Mouse (Mus musculus) layer of hippocampus, adult 8-10 months (tissue): ENCODE measurements at regions not wholly inside any gene's neighbourhood (a gene's known extent, or its start where the extent isn't known, plus 50 kb on each side); places are given as distances from the start of the nearest gene placed in this dataset.
"Not testable (repeated sequence)": the region's sequence is repeated elsewhere in the genome, so short reads cannot be mapped to it uniquely, and the experiment has no call there.

Experiments
- DNase-seq, 2 experiments: peaks; one replicate each; pipeline ENCODE4 v3.0.0; 2022; ENCODE audit warnings: low spot score in 2 of 2

GRCm38 (mm10) chr4:4556126-4556525 lies 237.0 kb downstream of the Impad1 start:
- peak in 1 of 2 experiments; percentile 13 for DNase-seq

DNA sequence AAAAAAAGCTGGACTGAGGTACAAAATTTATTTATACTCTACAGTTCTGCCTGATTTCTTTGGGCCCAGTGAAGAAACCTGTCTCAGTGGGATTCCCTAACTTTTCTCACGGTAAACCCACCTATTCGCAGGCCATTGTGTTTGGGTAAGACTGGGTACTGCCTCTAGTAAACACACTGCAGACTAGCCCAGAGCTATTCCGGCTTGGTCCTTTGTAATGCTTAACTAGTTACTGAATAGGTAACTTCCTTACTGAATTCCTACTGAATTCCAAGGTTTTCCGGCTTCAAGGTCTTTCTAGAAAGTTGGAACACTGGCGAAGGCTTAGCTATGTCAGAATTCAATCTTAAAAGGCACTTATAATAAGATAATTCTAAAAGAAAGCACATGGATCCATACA lies 242.9 kb downstream of the Impad1 start:
- no peak for DNase-seq

- no peak for DNase-seq
These were observed 243.3 kb downstream of the Impad1 start for GRCm38 (mm10) chr4:4549893-4550292.

DNA sequence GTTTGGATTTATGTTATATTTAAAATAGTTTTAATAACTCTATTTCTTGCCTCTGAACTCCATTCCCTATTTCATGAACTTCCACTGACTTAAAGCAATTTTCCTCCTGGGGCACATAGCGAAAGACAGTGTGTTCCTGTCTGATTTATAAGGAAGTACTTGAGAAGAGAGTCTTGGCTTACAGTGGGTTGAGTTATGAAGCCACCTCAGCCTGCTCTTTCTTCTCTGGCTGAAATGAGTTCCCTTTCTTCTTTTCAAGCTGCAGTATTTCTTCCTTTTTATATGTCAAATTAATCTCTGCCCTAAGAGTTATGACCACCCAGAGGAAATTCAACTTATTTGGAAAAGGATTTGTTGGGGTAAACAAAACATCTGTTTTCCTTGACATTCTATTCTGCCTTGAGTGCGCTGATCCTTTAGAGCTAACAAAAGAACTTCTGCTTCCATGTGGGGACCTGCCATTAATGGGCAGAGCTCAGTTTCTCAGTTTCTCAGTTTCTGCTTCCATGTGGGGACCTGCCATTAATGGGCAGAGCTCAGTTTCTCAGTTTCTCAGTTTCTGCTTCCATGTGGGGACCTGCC lies 255.9 kb downstream of the Impad1 start:
- DNase-seq, result no peak

DNA sequence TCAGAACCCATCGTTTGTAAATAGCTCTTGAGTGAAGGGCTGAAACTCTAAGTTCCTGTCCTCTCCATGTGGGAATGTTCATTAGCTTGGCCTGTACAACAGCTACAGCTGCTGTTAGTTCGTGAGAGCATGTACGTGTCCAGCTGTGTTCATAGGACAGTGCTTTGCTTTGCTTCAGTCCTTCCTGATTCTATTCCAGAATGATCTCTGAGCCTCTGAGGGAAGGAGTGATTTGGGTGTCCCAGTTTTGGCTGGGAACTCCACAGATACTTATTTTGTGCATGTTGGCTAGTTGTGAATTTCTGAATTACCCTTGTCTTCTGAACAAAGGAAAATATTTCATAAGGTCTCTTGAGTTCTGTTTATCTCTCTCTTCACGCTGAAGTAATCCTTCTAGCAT lies 261.0 kb downstream of the Impad1 start:
- no peak for DNase-seq

GRCm38 (mm10) chr4:4528311-4528710 lies 264.8 kb downstream of the Impad1 start:
- no peak for DNase-seq

DNA sequence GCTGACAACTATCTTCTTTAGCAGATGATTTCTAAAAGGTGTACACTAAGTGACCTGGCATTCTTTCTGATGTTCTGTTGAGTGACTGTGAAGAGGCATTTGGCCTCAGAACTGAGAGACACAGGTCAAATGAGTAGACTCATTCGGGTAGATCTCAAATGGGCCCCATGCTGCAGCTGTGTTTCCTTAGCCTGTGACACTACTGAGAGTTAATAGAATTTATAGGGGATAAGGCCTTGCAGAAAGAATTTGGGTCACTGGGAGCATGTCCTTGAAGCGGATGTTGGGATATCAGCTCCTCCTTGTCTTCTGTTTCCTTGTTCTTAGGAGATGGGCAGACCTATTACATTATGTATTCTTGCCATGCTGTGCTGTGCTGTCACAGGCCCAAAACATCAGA lies 271.4 kb downstream of the Impad1 start:
- DNase-seq, result no peak

- DNase-seq, result no peak
These were observed 274.4 kb downstream of the Impad1 start for GRCm38 (mm10) chr4:4518741-4519140.

GRCm38 (mm10) chr4:4513351-4513750 lies 279.8 kb downstream of the Impad1 start:
- no peak for DNase-seq

GRCm38 (mm10) chr4:4510180-4510920 lies 282.8 kb downstream of the Impad1 start:
- no peak for DNase-seq

DNA sequence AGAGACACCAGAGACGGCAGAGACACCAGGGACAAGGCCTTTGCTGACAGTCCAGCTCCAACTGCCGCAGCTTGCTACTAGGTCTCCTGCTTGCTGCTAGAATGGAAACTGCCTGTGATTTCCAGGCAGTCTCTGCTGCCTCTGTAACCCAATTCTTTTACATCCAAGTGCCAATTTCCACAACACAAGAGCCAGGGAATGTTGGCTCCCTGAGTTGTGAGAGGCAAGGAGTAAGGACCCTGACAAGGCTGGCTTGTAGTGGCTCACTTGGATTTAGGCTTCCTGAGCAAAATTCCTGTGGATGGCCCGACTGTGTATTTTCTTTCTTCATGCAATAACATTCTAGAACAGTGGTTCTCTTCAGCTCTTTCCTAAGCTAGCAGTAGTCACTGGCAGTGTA lies 283.9 kb downstream of the Impad1 start:
- DNase-seq, result peak in 1 of 2 experiments; percentile 4

- no peak for DNase-seq
These were observed 296.0 kb downstream of the Impad1 start for GRCm38 (mm10) chr4:4497199-4497598.

GRCm38 (mm10) chr4:4496181-4496580 lies 297.0 kb downstream of the Impad1 start:
- DNase-seq, result no peak

DNA sequence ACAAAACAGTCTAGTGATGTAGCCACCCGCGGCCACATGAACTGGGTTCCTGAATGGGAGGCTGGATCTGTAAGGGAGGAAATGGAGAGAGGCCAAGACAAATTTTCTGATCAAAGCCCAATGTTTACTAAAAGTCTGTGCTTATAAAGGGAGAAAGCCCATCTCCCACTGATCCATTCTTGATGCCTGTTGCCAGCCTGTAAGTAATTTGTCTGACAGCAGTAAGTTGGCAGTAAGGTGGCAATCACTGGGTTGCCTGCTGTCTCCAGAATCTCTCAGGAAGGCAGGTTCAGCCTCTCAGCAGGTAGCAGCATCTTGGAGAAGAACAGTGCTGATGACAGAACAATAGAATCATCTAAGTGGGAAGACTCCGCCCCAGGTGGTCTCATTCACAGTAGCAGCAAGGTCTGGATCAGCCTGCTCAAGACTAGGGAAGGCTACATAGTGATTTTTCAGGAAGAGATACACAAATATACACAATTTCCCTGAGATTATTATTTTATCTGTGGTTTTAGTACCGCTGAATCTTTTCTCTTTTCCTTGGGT lies 327.9 kb downstream of the Impad1 start:
- no peak for DNase-seq

DNA sequence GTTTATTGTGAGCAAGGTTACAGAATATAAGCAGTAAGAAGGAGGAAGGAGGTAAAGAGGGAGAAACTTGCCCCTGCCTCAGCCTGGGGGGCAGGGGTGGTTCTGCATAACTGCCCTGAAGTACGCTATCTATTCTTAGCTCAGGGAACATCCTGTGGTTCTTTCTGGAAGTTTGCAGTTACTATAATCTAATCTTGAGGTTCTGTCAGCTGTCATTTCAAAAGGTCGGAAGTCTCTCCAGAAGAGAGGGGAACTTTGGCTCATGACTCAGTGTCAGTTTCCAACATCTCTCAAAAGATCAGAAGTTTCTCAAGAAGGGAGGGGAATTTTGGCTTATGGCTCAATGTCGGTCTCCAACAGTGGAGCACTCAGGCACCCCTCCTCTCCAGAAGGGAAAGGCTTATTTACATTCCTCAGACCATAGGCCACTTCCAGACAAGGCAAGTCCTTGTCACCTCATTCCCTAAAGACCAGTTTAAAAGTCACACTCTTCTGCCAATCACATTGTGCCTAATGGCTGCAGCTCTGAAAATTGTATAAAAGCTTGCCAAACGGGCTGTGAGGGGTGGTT lies 328.9 kb downstream of the Impad1 start:
- no peak for DNase-seq

- DNase-seq, result no peak
These were observed 333.9 kb downstream of the Impad1 start for GRCm38 (mm10) chr4:4459258-4459657.

DNA sequence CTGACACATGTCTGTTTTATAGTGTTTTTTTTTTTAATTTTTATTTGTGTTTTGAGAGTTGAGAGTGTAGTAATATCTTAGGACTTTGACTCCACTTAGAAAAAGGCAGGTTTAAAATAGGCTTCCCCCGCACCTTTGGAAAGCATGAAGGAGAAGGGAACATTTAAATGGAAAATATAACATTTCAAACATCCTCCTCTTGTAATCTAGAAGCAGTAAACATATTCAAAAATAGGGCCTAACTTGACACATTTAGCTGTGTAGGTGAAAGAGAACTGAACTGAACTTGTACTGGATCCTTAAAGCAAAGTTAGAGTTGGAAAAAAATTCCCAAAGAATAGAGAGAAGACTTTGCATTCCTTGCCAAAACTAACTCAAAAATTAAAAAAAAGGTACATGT lies 343.1 kb downstream of the Impad1 start:
- no peak for DNase-seq

DNA sequence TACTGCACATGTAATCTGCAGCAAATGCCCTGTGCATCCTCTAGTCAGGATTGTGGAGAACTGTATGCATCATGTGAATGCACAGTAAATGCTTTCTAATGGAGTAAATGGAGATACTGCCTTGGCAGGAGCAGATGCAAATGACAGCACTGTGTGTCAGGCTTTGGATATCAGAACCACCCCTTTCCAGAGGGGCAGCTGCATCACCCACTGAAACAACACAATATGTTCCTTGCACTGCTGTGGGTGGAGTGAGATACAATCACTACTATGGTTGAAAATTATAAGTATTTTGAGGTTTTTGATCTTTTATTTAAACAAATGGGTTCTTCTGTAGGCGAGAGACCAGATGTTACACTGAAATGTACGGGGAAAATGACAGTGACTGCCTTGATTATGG lies 350.5 kb downstream of the Impad1 start:
- DNase-seq, result peak; percentile 26 to 28

- DNase-seq, result no peak
These were observed 355.6 kb downstream of the Impad1 start for GRCm38 (mm10) chr4:4437559-4437958.

- DNase-seq, result not testable (repeated sequence)
These were observed 347.2 kb upstream of the Sdr16c6 start for GRCm38 (mm10) chr4:4424526-4424925.

DNA sequence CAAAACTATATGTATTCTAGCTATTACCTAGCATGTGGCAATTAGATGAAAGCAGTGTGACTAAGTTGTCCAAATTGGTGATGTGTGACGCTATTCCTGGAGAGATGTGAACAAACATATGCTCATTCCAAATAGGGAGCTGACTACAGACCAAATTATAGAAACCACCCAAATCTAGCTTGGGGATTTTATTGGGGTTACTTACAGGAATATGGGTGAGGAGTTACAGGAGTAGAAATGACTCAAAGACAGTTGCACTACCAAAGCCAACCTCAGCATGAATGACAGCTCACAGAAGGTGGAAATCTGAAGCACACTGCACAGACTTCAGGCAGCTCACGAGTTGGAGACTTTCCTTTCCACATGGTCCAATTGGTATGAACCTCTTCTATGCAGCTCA lies 326.5 kb upstream of the Sdr16c6 start:
- no peak for DNase-seq

DNA sequence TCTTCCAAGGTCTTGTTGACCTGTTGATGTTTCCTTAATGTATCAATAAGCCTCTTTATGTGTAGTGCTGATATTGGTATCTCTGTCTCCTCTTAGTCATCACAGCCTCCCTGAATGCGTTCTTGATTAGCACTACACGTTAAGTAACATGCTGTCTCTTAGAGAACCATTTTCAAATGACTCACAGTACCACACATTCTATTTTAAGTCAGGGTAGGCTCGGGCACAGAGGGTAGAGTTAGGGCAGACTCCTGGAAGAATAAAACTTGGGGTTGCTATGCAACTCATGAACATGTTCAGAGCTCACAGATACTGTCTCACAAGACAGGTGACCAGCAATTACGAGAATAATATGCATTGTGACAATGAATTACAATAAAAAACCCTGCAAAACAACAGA lies 320.1 kb upstream of the Sdr16c6 start:
- DNase-seq, result no peak
